Mouse (Mus musculus) 3T3-L1 (cell line): ENCODE results near the gene Wdr18.
A peak's percentile ranks its signal among the peaks of the same experiment; 100 is the strongest.

ENCODE experiments used
- DNase-seq: peaks from one replicate; pipeline ENCODE4 v3.0.0-alpha.2; 2015; ENCODE audit warnings: low read depth, low spot score

Gene Wdr18

DNA sequence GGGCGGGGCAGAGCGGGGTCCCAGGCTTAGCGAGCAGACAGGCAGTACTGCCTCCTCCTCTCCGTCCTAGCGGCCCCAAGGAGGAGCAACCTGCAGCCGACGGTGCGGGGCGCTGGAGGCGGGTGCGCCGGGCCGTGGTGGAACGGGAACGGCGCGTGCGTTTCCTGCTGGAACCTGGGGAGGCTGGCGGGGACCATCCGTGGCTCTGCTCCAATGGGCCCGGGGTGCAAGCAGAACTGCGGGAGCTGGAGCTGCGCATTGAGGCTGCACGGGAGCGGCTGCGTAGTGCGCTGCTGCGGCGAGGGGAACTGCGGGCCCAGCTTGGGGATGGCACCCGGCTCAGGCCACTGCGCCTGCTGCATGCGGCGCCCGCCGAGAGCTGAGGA lies 16.8 kb downstream of the Wdr18 start:
- DNase-seq: no peak

DNA sequence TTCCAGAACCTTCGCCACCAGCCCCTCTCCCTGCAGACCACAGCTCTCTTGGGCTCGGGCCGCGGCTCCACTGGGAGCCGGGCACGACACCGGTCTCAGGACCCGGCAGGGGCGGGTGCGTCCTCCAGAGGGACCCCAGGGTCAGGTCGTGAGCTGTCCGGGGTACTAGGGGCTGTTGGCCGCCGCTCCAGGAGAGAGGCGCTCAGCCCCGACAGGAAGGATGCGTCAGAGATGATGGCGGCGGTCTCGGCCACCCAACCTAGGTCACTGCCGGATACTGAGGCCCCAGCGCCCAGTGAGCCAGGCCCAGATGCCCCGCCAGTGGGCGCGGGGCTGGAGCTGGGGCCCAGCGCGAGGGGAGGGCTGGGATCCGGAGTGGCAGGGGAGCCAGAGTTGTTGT lies 17.4 kb downstream of the Wdr18 start:
- DNase-seq: no peak

DNA sequence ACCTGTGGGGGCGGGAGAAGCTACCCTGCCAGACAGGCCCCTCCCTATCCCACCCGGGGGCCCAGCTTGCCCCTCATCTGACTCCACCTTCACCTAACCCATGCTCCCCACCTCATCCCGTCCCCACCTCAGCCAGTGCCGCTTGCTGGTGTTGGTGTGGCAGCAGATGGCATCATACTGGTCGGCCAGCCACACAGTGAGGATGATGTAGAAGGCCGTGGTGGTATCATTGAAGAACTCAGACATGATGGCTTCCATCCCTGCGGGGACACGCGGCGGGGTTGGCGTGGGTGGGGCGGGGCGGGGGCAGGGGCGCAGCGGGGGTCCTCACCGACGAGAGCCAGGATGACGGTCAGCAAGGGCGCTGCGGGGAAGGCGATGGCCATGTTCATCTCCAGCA lies 18.1 kb downstream of the Wdr18 start:
- no peak for DNase-seq

DNA sequence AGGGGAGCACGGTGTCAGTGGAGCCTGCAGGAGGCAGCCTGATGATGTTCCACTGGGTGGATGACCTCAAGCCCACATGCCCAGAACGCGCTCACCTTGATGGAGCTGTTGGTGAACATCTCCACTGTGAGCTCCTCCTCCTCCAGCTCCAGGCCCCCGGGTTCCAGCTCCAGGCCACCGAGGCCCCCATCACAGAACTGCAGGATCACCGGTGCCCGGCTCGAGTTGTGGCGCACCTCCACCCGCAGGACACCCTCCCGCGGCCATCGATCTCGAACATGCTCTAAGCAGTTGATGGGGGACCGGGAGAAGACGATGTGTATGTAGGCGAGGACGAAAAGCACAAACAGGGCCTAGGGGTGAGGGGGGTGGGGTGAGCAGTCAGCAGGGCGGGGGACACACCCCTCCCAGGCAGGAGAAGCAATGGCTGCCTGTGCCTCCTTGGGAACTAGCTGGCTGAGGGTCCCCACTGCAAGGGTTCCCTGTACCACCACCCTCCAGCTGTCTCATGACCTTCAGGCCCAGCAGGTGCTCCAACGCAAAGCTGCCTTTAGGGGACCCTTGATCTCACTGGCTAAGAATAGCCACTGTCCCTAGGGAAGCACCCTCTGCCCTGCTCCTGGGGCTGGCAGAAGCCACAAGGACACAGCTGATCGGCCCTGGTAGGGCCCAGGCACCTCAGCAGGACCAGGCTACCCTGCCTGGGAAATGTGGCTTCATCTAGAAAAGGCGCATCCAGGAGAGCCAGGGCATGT lies 19.6 kb downstream of the Wdr18 start:
- no peak for DNase-seq

DNA sequence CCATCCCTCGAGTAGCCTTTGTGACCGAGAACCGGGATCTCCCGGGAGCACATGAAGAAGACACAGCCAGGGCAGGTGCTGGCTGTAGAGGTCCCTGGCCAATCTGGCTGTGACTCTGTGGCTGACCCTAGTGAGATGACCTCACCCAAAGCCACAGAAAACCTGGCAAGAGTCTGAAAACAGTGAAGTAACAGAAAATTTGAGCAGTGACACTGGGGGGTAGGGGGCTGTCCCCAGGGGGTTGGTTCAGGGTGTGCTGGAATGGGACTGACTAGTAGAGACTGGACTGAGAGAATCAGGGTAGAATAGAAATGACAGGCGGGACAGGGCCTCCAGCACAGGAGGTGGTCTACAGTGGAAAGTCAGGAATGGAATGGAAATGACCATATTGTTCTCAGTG lies 23.3 kb downstream of the Wdr18 start:
- peak; percentile 18 for DNase-seq

DNA sequence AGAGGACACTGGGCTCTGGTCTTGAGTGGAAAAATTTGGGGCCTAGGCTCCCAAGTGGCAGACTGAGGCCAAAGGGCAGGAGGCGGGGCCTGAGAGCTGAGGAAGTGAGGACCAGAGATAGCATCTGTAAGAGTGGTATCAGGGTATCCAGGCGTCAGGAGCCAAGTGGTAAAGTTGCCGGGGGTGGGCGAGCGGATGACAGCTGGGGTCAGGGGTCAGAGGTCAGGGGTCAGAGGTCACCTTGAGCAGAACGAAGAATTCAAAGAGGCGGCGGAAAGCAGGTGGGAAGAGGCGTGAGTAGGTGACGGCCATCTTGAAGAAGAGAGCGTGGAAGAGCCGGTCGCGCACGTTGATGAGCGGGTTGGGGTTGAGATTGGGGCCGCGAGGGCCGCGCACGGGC lies 23.7 kb downstream of the Wdr18 start:
- DNase-seq: peak; percentile 47

DNA sequence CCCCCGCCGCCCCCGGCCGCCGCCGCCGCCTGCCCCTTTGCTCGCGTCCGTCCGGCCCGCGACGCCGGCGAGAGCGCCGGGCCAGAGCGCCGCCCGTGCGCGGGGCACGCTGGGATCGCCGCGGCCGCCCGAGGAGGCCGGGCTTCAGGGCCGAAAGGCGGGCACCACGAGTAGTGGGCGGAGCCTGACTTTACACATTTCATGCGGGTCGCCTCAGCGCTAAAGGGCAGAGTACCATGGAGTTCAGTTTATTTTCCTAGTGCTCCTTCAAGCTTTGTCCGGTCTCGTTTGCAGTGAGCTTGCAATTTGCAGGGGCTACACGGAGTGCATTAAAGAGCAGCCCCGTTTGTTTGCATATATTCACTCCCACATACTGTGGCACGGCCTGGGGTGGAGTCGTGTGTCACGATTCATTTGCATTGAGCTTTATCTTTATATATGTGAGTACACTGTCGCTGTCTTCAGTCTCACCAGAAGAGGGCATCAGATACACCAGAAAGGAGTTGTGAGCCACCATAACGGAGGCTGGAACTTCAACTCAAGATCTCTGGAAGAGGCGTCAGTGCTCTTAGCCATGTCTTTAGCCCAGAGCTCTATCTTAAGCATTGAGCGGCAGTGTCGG lies 24.4 kb downstream of the Wdr18 start, which contains the start of gene Tmem259:
Gene Tmem259 (minus strand): TSS at position 136 of the 622 bp plus-strand sequence.
- peak; percentile 94 for DNase-seq

DNA sequence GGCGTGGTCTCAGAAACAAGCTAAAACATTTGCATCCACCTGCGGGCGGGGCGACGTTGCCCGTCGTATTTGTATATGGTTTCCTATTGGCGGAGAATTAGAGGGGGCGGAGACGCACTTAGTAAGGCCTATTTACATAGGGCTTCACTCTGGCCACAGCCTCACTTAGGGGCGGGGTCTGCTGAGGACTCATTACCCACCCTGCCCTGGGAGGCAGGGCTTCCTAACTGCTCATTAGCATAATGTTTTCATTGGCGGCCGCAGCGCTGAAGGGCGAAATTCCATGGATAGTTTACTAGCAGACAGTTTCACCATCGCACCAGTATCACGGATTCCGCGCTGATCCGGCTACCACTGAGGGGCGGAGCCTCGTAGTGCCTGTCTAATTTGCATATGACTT lies 24.9 kb downstream of the Wdr18 start:
- peak; percentile 100 for DNase-seq

DNA sequence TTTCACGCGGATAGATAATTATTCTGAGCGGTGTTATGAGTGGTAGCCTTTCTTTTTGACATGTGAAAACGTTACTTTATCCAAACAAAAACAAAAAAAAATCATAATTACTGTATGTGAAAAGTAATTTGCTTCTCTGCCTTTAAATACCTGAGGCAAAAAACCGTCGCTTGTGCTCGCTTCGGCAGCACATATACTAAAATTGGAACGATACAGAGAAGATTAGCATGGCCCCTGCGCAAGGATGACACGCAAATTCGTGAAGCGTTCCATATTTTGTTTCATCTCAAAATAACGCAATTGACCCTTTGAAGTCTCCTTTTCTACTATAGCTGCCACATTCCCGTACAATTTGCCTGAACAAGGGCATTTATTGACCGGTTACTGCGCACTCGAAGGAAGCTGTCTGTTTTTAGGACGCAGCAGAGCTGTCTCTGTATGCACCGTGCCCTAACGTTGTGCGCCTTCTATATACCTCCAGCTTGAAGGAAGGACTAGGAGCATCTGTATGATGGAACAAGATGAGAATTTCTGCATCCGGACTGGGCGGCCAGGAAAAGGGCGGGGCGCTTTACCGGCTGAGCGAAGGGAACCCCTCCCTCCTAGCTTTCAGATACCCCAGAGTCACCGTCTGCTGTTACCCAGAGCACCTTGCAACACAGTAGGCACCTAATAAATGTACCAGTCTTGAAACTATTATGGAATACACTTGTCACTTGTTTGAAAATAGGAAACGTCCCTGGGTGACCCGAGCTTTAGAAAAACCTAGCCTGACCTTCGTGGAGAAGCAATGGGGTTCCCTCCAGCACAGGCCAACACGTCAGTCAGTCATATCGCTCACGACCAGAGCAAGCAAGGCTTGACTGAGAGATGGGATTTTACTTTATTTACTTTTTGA lies 25.6 kb downstream of the Wdr18 start:
- peak; percentile 82 for DNase-seq

DNA sequence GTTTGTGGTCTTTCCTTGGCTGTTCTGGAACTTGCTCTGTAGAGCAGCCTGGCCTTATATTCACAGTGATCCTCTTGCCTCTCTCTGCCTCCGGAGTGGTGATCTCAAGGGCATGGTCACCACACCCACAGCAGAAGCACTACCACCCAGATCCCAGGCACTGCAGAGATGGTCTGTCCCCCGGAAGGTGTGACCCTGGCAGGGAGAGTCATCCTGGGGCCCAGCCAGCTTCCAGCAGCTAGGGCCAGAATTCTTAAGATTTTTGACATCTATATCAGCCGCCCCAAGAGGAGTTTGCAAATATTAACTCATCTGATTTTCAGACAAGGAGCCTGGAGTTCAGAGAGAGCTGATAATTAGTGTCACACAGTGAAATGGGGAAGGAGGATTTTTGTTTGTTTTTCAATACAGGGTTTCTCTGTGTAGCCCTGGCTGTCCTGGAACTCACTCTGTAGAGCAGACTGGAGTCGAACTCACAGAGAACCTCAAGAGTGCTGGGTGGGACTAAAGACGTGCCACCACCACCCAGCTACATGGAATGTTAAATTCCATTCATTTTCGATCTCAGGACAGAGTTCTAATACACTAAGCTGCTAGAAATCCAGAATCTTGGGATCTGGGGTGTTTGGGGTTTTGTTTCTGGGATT lies 26.4 kb downstream of the Wdr18 start:
- peak; percentile 75 for DNase-seq

DNA sequence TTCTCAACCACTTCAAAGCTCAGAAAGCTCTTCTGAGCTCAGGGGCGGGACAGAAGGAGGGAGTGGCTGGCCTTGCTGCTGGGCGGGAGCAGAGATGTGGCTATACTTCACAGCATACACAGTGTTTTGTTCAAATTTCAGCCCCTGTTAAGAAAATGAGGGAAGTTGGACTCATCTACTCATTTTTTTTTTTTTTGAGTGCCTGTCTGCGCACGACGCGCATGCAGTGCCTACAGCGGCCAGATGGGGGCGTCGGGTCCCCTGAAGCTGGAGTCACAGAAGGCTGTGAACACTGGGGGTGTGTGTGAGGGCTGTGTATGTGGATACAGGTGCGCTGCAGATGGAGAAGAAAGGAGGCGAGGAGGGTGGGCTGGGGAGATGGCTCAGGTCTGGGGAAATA lies 27.0 kb downstream of the Wdr18 start:
- peak; percentile 88 for DNase-seq

DNA sequence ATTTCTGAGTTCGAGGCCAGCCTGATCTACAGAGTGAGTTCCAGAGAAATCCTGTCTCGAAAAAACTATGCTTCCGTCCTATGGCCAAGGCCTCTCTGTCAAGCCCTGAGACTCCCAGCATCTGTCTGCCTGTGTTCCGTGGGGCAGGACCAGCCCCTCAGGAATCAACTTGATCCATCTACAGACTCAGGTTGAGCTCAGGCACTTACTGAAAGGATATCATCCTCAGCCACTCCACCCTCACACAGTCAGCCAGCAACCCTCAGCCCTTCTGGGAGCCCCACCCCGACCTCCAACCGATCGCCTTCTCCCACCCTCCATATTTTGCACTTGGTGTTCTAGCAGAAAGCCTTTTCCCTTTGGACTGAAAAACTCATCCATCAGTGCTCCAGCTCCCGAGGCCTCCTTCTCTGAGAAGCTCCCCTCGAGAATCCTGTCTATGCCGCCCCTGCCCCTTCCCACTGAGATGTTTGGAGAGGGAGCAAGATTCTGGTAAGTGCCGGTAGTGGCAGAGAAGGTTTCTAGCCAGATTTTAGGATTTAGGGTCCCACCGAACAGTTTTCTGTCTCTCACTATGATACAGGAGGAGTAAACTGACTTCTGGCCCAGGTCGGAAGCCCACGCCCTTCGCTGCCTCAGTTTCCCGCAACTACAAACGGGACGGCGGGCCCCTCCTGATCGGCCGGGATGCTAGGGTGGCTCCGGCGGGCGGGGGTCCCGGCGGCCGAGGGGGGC lies 28.0 kb downstream of the Wdr18 start:
- DNase-seq: peak; percentile 51

DNA sequence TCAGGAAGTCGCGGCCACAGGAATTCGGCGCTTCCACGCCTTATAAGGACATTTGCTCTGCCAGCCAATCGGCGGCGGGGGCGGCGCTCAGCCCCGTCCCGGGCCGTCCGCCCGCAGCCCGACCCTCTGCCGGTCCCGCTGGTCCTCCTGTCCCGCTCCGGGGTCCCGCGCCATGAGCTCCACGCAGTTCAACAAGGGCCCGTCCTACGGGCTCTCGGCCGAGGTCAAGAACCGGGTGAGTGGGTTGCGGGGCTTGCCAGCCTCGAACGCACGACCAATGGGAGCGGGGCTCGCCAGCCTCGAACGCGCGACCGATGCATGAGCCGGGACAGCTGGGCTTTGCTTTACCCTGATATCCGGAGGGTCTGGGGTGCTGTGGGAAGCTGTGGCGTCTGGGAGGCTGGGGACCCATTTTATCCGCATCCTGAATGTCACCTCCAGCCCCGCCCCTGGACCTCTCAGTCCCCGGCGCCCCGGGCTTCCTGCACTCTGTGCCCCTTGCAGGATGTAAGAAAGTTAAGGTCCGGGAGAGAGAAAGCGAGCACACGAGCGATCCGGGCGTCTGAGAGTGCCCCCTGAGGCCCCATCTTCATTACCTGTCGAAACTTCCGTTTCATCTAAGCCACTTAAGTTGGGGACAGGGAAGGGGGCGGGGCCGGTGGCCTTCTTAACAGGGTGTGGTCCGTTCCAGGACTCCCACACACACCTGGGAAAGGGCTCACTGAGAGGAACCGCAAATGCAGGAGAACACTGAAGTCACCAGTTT lies 28.7 kb downstream of the Wdr18 start, which contains the start of gene Cnn2:
Gene Cnn2 (plus strand): TSS at position 79 of the 766 bp plus-strand sequence.
- peak; percentile 64 for DNase-seq

DNA sequence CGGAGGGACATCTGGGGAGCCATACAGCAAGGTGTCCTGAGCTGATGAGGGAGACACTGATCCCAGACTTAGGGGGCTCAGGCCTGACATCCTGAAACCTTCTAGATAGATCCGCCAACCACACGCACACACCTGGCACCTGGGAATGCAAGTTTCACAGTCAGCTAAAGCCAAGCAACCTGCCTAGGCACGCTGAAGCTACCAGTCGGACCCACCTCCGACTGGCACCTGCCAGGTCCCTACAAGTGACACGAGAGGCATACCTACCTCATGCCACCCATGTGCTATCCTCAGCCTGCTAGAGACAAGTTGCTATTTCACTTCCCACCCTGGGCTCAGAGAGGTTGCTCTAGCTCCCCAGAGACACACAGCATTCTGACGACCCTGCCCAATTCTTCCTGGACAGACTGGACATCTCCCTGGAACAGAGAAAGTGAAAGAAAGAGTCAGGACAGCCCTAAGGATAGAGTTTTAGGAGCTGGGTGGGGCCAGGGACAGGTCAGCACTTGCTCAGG lies 29.4 kb downstream of the Wdr18 start:
- peak; percentile 62 for DNase-seq

DNA sequence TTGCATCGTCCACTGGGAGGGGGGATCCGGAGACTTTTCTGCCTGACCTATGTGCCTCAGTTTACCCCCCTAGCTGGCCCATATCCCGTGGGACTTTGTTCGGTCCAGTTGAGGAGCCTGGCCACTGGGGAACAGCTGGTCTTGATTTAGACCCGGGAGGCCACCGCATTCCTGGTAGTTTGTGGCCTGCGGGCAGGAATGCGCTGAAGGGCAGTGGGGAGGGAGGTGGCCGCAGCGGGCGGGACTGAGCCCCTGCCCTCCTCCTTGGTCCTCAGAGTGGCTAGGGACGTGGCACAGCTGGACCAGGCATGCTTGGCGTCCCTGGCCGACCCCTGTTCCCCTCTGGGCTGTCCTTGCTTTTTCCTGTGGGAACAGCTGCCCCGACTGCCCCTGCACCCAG lies 29.9 kb downstream of the Wdr18 start:
- DNase-seq: peak; percentile 92

DNA sequence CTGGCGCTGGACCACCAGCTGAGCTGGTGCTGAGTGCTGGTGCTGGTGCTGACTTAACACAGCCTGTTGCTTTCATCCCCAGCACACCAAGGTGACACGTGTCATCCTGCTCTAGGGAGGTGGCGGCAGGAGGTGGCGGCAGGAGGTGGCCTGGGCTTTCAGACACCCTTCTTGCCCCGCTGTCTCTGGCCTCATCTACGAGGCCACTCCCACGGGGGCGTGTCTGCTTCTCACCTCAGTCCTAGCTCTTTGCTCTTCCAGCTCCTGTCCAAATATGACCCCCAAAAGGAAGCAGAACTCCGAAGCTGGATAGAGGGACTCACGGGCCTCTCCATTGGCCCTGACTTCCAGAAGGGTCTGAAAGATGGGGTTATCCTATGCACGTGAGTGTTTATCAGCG lies 31.1 kb downstream of the Wdr18 start:
- DNase-seq: peak; percentile 20

DNA sequence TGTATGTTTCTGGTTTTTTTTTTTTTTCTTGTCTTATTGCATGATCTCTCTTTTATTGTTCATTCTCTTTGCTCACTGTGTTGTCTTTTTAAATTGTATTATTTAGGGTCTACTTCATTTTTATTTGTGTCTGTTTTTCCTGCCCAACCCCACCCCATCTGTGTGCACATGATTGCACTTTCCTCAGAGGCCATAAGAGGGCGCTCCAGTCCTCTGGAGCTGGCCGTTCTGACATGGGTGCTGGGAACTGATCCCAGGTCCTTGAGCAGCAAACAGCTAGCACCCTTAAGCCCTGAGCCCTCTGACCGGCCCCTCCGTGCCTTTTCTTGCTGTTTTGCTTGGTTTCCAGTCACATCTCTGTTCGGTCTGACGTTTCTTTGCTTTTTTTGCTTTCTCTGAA lies 31.6 kb downstream of the Wdr18 start:
- no peak for DNase-seq

DNA sequence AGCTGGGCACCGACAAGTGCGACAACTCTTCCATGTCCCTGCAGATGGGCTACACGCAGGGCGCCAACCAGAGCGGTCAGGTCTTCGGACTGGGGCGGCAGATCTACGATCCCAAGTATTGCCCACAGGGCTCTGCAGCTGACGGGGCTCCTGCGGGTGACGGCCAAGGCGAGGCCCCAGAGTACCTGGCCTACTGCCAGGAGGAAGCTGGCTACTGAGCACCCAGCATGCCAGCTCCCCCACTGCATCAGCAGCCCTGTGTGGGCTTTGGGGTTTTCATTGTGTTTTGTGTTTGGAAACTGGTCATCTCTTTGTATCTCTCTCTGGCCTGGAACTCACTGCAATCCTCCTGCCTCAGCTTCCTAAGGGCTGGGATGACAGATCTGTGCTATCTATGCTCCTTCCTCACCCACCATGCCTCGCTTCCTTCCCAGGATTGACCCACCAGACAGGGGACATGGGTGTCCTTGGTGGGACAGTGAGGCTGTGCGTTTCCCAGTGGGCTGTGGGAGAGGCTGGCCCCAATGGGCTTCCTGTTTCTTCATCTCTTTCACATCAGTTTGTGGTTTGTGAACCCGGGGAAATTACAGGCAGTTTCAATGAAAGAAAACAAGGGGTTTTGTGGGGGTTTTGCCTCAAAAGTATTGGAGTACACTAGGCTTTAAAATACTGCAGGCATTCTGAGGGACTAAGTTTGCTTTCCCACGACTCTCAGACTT lies 34.6 kb downstream of the Wdr18 start:
- no peak for DNase-seq

DNA sequence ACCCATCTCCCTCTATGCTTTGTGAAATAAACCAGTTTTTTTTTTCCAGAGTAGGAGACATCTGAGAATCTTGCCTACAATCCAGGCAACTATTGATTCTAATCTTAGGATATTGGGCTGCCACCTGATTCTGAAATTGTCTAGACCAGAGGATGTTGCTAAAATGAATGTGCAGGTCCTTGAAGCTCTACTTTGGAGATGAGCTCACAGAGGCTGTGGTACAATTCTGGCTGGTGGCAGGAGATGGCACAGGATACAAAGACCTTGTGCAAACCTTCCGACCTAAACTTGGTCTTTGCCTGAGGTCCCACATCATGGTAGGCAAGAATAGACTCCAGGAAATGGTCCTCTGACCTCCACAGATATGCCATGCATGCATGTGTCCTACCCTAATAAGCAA lies 35.7 kb downstream of the Wdr18 start:
- peak; percentile 37 for DNase-seq
